Mouse (Mus musculus): ENCODE measurements at regions not wholly inside any gene's neighbourhood (a gene's known extent, or its start where the extent isn't known, plus 50 kb on each side); places are given as distances from the start of the nearest gene placed in this dataset.

GRCm38 (mm10) chr5:64625841-64626298 lies 177.3 kb upstream of the Klf3 start:
- no peaks in the 10 kb centered on the region for H3K27me3 ChIP-seq
- ATAC-seq (ENCODE audit: low read depth), result no peak
- 61% methylated on average over 6 of the region's 6 CpGs for WGBS
- no peak overlapping the region for H3K4me2 ChIP-seq
- H3K9me3 ChIP-seq, result no peaks in the 10 kb centered on the region
- no peak overlapping the region for H3K27ac ChIP-seq (replicated peaks)
- H3K36me3 ChIP-seq, result no peaks in the 10 kb centered on the region
- no peak overlapping the region for H3K9ac ChIP-seq
- no peaks in the 10 kb centered on the region for H3K4me1 ChIP-seq (replicated peaks)
- H3K4me3 ChIP-seq, result no peak overlapping the region

- Histone ChIP-seq H3K36me3 (no peaks in the 10 kb centered on the region), H3K27ac (replicated peaks) (no peak overlapping the region), H3K9me3 (no peaks in the 10 kb centered on the region), H3K9ac (no peak overlapping the region), H3K4me2 (no peak overlapping the region), H3K4me3 (no peak overlapping the region), H3K27me3 (no peaks in the 10 kb centered on the region), H3K4me1 (replicated peaks) (no peaks in the 10 kb centered on the region)
- 60% methylated on average over 9 of the region's 9 CpGs for WGBS
- no peak for ATAC-seq (ENCODE audit: low read depth)
Measured at GRCm38 (mm10) chr5:64626351-64626750, 176.8 kb upstream of the Klf3 start.

DNA sequence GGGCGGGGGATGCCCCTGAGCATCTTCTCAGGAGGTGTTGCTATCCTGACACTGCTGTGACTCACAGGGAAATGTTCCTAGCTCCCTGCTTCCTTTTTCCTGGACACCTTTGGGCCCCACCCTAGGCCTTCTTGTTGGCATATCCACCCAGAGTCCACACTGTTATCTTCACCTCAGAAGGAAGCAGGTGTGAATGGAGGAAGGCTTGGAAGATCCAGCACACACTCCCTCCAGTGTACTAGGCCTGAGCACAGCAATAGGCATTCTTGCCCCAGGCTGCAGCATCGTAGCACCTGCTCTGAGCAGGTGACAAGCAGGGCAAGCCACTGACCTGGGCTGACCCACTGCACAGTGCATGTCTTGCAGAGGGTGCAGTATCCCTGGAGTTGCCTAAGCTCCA lies 172.6 kb upstream of the Klf3 start:
- 0 out of 2 replicates have a peak, but pooled peaks cover 3% of the 10 kb centered on the region for H3K4me1 ChIP-seq (replicated peaks)
- H3K9me3 ChIP-seq, result no peaks in the 10 kb centered on the region
- no peaks in the 10 kb centered on the region for H3K27me3 ChIP-seq
- no peak for ATAC-seq (ENCODE audit: low read depth)
- no peak overlapping the region for H3K4me2 ChIP-seq
- H3K9ac ChIP-seq, result no peak overlapping the region
- no peak overlapping the region for H3K4me3 ChIP-seq
- H3K36me3 ChIP-seq, result no peaks in the 10 kb centered on the region
- no peak overlapping the region for H3K27ac ChIP-seq (replicated peaks)
- WGBS, result 89% methylated on average over 2 of the region's 2 CpGs

DNA sequence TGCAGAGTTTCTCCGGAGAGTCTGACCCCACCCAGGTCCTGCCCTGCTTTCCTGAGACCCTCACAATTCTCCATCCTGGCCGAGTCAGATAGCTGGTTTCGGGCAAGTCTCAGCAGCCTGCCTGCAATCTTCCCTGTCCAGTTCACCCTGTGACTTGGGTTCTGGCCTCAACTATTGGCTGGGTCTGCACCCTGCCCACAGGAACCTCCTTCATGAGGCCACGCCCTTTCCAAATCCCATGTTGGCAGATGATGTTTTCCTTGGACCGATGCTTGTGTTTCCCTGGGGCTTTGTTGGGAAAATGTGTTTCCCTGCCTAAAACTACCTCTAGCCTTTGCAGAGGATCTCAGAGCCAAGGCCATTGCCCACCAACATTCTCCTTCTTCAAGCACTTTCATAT lies 171.0 kb upstream of the Klf3 start:
- Histone ChIP-seq H3K36me3 (no peaks in the 10 kb centered on the region), H3K4me3 (no peak overlapping the region), H3K4me1 (replicated peaks) (0 out of 2 replicates have a peak, but pooled peaks cover 3% of the 10 kb centered on the region), H3K9me3 (no peaks in the 10 kb centered on the region), H3K4me2 (no peak overlapping the region), H3K27ac (replicated peaks) (no peak overlapping the region), H3K27me3 (no peaks in the 10 kb centered on the region), H3K9ac (no peak overlapping the region)
- no peak for ATAC-seq (ENCODE audit: low read depth)
- 93% methylated on average over 5 of the region's 5 CpGs for WGBS

- Histone ChIP-seq H3K4me2 (no peak overlapping the region), H3K27ac (replicated peaks) (no peak overlapping the region), H3K27me3 (no peaks in the 10 kb centered on the region), H3K9me3 (no peaks in the 10 kb centered on the region), H3K4me1 (replicated peaks) (0 out of 2 replicates have a peak, but pooled peaks cover 3% of the 10 kb centered on the region), H3K9ac (no peak overlapping the region), H3K36me3 (no peaks in the 10 kb centered on the region), H3K4me3 (no peak overlapping the region)
- ATAC-seq (ENCODE audit: low read depth), result no peak
- 66% methylated on average over 8 of the region's 8 CpGs for WGBS
Measured at GRCm38 (mm10) chr5:64634008-64634407, 169.2 kb upstream of the Klf3 start.

DNA sequence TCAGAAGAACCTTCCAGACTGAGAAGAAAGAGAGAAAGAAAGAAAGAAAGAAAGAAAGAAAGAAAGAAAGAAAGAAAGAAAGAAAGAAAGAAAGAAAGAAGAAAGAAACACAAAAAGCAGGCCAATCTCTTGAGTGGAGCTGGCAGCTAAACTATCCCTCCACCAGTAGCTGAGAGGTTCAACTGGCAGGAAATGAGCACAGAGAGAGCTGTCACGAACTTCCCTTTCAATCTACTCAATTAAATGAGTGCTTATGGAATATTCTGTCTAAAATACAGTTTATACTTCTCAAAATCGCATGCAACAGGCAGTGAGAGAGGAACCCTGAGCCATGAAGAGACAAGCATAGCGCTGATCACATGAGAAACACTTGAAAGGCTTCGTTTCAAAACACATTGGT lies 168.5 kb upstream of the Klf3 start:
- no peaks in the 10 kb centered on the region for H3K36me3 ChIP-seq
- no peak for ATAC-seq (ENCODE audit: low read depth)
- no peak overlapping the region for H3K4me3 ChIP-seq
- H3K27me3 ChIP-seq, result no peaks in the 10 kb centered on the region
- no peak overlapping the region for H3K9ac ChIP-seq
- H3K9me3 ChIP-seq, result no peaks in the 10 kb centered on the region
- WGBS, result 85% methylated on average over 4 of the region's 4 CpGs
- no peak overlapping the region for H3K4me2 ChIP-seq
- no peak overlapping the region for H3K27ac ChIP-seq (replicated peaks)
- 0 out of 2 replicates have a peak, but pooled peaks cover 3% of the 10 kb centered on the region for H3K4me1 ChIP-seq (replicated peaks)

DNA sequence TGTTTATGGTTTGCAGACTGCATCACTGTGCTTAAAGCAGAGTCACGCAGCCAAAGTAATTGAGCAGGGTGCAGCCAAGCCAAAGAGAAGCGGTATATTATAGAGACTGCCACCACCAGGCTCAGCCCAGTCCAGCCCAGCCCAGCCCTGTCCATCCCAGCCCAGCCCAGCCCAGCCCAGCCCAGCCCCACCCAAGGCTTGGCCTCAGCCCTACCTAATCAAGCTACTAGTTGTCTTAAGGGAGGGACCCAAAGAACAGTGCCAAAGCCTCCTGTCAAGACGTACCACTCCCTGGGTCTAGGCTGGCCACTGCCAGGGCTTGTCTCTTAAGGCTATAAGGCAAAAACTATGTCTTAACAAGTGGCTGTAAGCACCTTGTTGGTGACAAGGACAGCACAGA lies 166.9 kb upstream of the Klf3 start:
- 88% methylated on average over 3 of the region's 3 CpGs for WGBS
- H3K4me1 ChIP-seq (replicated peaks), result 0 out of 2 replicates have a peak, but pooled peaks cover 3% of the 10 kb centered on the region
- no peaks in the 10 kb centered on the region for H3K9me3 ChIP-seq
- no peaks in the 10 kb centered on the region for H3K27me3 ChIP-seq
- H3K4me2 ChIP-seq, result no peak overlapping the region
- no peak overlapping the region for H3K4me3 ChIP-seq
- no peak for ATAC-seq (ENCODE audit: low read depth)
- H3K27ac ChIP-seq (replicated peaks), result no peak overlapping the region
- H3K9ac ChIP-seq, result no peak overlapping the region
- no peaks in the 10 kb centered on the region for H3K36me3 ChIP-seq

DNA sequence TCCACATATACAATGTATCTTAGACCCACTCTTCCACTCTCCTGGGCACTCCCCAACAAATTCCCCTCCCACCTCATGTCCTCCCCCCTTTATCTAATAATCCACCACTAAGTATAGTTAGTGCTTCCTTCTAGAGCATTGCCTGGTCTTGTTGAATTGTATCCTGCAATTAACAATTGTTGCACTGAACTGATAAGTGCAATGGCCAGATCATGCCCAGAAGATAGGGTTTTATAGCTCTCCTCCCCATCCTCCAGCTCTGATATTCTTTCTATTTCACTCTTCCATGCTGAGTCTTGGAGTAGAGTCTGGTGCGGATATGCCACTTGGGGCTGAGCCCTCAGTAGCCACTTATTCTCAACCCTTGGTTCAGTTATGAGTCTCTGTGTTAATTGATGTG lies 159.6 kb upstream of the Klf3 start:
- Histone ChIP-seq H3K36me3 (no peaks in the 10 kb centered on the region), H3K4me1 (replicated peaks) (peaks cover 15% of the 10 kb centered on the region), H3K27me3 (no peaks in the 10 kb centered on the region), H3K9ac (no peak overlapping the region), H3K4me2 (no peak overlapping the region), H3K9me3 (no peaks in the 10 kb centered on the region), H3K4me3 (no peak overlapping the region), H3K27ac (replicated peaks) (no peak overlapping the region)
- no peak for ATAC-seq (ENCODE audit: low read depth)
- WGBS, result 96% methylated on average over 1 of the region's 1 CpGs

DNA sequence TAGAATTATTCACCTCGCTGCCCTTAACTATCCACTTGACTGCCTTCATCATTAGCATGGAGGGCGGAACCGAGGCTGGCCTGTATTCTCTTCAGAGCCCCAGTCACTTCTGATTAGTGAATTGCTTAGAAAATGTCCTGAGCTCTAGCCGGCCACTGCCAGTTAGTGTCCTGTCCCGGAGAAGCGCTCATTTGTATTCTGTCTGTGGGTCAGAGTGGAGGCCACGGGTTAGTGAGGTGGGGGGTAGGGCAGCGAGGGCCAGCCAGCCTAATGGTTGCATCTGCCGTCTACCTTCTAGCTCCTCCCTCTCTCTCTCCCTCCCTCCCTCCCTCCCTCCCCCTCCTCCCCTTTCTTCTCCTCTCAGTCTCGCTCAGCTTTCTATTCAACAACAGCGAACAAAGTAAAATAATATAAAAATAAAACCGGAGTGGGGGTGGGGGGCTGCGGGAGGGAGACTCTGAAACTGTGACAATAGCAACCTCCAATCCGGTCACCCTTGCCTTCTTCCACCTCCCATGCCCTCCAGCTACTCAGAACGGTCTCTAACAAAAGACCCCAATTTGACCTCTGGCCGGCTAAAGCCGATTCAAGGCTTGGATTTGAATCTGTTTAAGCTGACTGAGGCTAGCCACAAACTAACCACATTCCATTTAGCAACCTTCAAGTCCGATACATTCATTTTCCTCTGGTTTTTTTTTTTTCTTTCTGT lies 155.6 kb upstream of the Klf3 start:
- Histone ChIP-seq H3K4me1 (replicated peaks) (peaks cover 20% of the 10 kb centered on the region), H3K27me3 (no peaks in the 10 kb centered on the region), H3K36me3 (no peaks in the 10 kb centered on the region), H3K9ac (peak overlapping the region; percentile 69), H3K9me3 (0 out of 2 replicates have a peak, but pooled peaks cover 4% of the 10 kb centered on the region), H3K4me2 (peak overlapping the region; percentile 61), H3K4me3 (peak overlapping the region; percentile 39), H3K27ac (replicated peaks) (peak overlapping the region; percentile 61)
- ATAC-seq (ENCODE audit: low read depth), result peak; percentile 80
- WGBS, result 1% methylated on average over 18 of the region's 18 CpGs

DNA sequence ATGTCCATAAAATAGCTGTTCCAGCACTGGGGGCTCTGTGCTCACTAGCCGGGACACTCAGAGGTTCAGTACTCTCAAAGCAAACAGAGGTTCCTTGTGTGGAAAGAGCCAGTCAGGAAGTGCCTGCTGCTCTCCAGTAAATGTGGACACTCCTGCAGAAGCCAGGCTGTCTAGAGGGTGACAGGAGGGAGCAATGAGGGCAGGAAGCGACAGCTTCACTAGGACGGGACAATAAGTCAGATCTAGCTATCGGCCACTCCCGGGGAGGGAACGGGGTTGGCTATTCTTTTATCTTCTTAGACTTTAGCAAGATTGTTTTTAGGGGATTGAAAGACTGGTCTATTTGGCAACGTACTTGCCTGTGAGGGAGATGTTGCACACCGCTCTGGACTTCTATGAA lies 154.7 kb upstream of the Klf3 start:
- Histone ChIP-seq H3K36me3 (no peaks in the 10 kb centered on the region), H3K27me3 (no peaks in the 10 kb centered on the region), H3K9ac (no peak overlapping the region), H3K4me2 (peak overlapping the region; percentile 61; the same call in 1 of the 2 replicates), H3K9me3 (0 out of 2 replicates have a peak, but pooled peaks cover 4% of the 10 kb centered on the region), H3K4me1 (replicated peaks) (peaks cover 20% of the 10 kb centered on the region), H3K27ac (replicated peaks) (no peak overlapping the region), H3K4me3 (no peak overlapping the region)
- 5% methylated on average over 8 of the region's 8 CpGs for WGBS
- no peak for ATAC-seq (ENCODE audit: low read depth)

- H3K36me3 ChIP-seq, result no peaks in the 10 kb centered on the region
- H3K4me2 ChIP-seq, result no peak overlapping the region
- 77% methylated on average over 3 of the region's 3 CpGs for WGBS
- no peaks in the 10 kb centered on the region for H3K27me3 ChIP-seq
- peaks cover 20% of the 10 kb centered on the region for H3K4me1 ChIP-seq (replicated peaks)
- H3K4me3 ChIP-seq, result no peak overlapping the region
- ATAC-seq (ENCODE audit: low read depth), result no peak
- H3K9ac ChIP-seq, result no peak overlapping the region
- H3K27ac ChIP-seq (replicated peaks), result no peak overlapping the region
- 0 out of 2 replicates have a peak, but pooled peaks cover 4% of the 10 kb centered on the region for H3K9me3 ChIP-seq
Measured at GRCm38 (mm10) chr5:64651407-64651806, 151.8 kb upstream of the Klf3 start.

- no peak for ATAC-seq (ENCODE audit: low read depth)
- Histone ChIP-seq H3K36me3 (no peaks in the 10 kb centered on the region), H3K27ac (replicated peaks) (no peak overlapping the region), H3K9ac (no peak overlapping the region), H3K4me3 (no peak overlapping the region), H3K4me1 (replicated peaks) (peaks cover 3% of the 10 kb centered on the region), H3K9me3 (0 out of 2 replicates have a peak, but pooled peaks cover 4% of the 10 kb centered on the region), H3K27me3 (no peaks in the 10 kb centered on the region), H3K4me2 (no peak overlapping the region)
- 95% methylated on average over 5 of the region's 5 CpGs for WGBS
Measured at GRCm38 (mm10) chr5:64653764-64654163, 149.4 kb upstream of the Klf3 start.

- Histone ChIP-seq H3K4me2 (no peak overlapping the region), H3K27me3 (no peaks in the 10 kb centered on the region), H3K9ac (no peak overlapping the region), H3K36me3 (no peaks in the 10 kb centered on the region), H3K4me3 (no peak overlapping the region), H3K4me1 (replicated peaks) (no peaks in the 10 kb centered on the region), H3K9me3 (no peaks in the 10 kb centered on the region), H3K27ac (replicated peaks) (no peak overlapping the region)
- no peak for ATAC-seq (ENCODE audit: low read depth)
- WGBS, result 71% methylated on average over 5 of the region's 5 CpGs
Measured at GRCm38 (mm10) chr5:64655286-64655685, 147.9 kb upstream of the Klf3 start.

Data from neural tube, embryonic 13.5 days (tissue).